Mouse (Mus musculus) hindbrain, embryonic 14.5 days (tissue): Measurements from ENCODE around the gene Fam129a. TPM values are rescaled to one million over a fixed set of nuclear protein-coding genes. Genes with fewer than 3 reads are reported as not detected.

Experiments
- ATAC-seq: fragments of 200-750 bp; cut with Nextera tagmentation; 2 replicates; pipeline ENCODE4 v1.8.0; 2017; ENCODE audit warnings: moderate number of reproducible peaks, mild to moderate bottlenecking, moderate TSS enrichment, moderate library complexity; ENCODE audit not compliant: low FRiP score
- DNase-seq: peaks from one replicate; pipeline ENCODE4 v3.0.0-alpha.2; 2015; ENCODE audit warnings: low spot score
- H3K27ac ChIP-seq: fragments of 300-500 bp; sonication (generic); 2 replicates; pipeline ENCODE4 v1.5.1; 2014; ENCODE audit warnings: mild to moderate bottlenecking, moderate library complexity
- H3K27me3 ChIP-seq: fragments of 300-500 bp; sonication (generic); 2 replicates; pipeline ENCODE4 v1.6.1; 2014; ENCODE audit warnings: mild to moderate bottlenecking, low read length, mixed read lengths; ENCODE audit not compliant: control insufficient read depth, insufficient read depth
- H3K36me3 ChIP-seq: fragments of 300-500 bp; sonication (generic); replicated peaks from 2 replicates; pipeline ENCODE4 v1.6.1; 2014; ENCODE audit not compliant: control insufficient read depth, insufficient read depth
- H3K4me1 ChIP-seq: fragments of 300-500 bp; sonication (generic); replicated peaks from 2 replicates; pipeline ENCODE4 v1.6.1; 2014; ENCODE audit warnings: antibody characterized with exemption, low read length, mixed read lengths; ENCODE audit not compliant: control insufficient read depth, insufficient read depth
- H3K4me2 ChIP-seq: fragments of 300-500 bp; sonication (generic); replicated peaks from 2 replicates; pipeline ENCODE4 v1.6.1; 2014; ENCODE audit warnings: mild to moderate bottlenecking, moderate library complexity
- H3K4me3 ChIP-seq: fragments of 300-500 bp; sonication (generic); replicated peaks from 2 replicates; pipeline ENCODE4 v1.5.1; 2014; ENCODE audit warnings: mild to moderate bottlenecking, low read length
- H3K9ac ChIP-seq: fragments of 300-500 bp; sonication (generic); 2 replicates; pipeline ENCODE4 v1.6.1; 2014
- H3K9me3 ChIP-seq: fragments of 300-500 bp; sonication (generic); 2 replicates; pipeline ENCODE4 v1.6.1; 2016; ENCODE audit warnings: low read length; ENCODE audit not compliant: control insufficient read depth
- WGBS: fragments of 180-500 bp; shearing (Covaris S2); extraction: QIAGEN DNeasy Blood & Tissue Kit; methylation state at CpG from one replicate; pipeline ENCODE4 v1.1.7; 2014; 5-methylcytosine and 5-hydroxymethylcytosine counted together
- polyA plus RNA-seq: library from polyadenylated mRNA; unstranded; fragments of >200 nt; fragmentation: Nextera tagmentation; extraction: Ambion mirVana; gene quantifications from 2 replicates; pipeline ENCODE4 v1.2.1, GENCODE M21; 2014

The Fam129a gene
- polyA plus RNA-seq, 1 experiment from 2014 or later = 0.99 TPM

GRCm38 (mm10) chr1:151754028-151754489 is 183.1 kb downstream of the Fam129a start:
- peaks cover 14% of the 10 kb centered on the region for H3K4me1 ChIP-seq
- 84% methylated on average over 10 of the region's 10 CpGs for WGBS
- no peak overlapping the region for H3K9ac ChIP-seq
- DNase-seq (no peak), ATAC-seq (no peak)
- no peaks in the 10 kb centered on the region for H3K27me3 ChIP-seq
- no peaks in the 10 kb centered on the region for H3K36me3 ChIP-seq
- peak overlapping the region; percentile 53 for H3K4me2 ChIP-seq
- H3K4me3 ChIP-seq = peak overlapping the region; percentile 70
- no peaks in the 10 kb centered on the region for H3K9me3 ChIP-seq
- no peak overlapping the region for H3K27ac ChIP-seq

- Histone ChIP-seq H3K4me2 (peak within 1 kb of the TSS; percentile 89), H3K4me1 (peaks cover 14% of the 10 kb centered on the region), H3K36me3 (peaks cover 6% of the 10 kb centered on the region), H3K4me3 (peak within 1 kb of the TSS; percentile 70), H3K27ac (peak within 1 kb of the TSS; percentile 88), H3K27me3 (no peaks in the 10 kb centered on the region), H3K9ac (peak within 1 kb of the TSS; percentile 70), H3K9me3 (no peaks in the 10 kb centered on the region)
- DNase-seq (peak; percentile 95), ATAC-seq (peak; percentile 99)
- WGBS = under 1% methylated on average over 64 of the region's 64 CpGs
Measured at GRCm38 (mm10) chr1:151754881-151755659, 184.1 kb downstream of the Fam129a start, which contains the start of gene Edem3. Gene Edem3, plus strand, starts transcription at chr1:151755371.

GRCm38 (mm10) chr1:151755660-151756424 is 184.9 kb downstream of the Fam129a start:
- H3K36me3 ChIP-seq = peaks cover 11% of the 10 kb centered on the region
- ATAC-seq = no peak
- H3K9me3 ChIP-seq = no peaks in the 10 kb centered on the region
- H3K4me2 ChIP-seq = peak overlapping the region; percentile 89
- H3K4me1 ChIP-seq = peaks cover 14% of the 10 kb centered on the region
- peak overlapping the region; percentile 88 for H3K27ac ChIP-seq
- DNase-seq = no peak
- WGBS = 8% methylated on average over 34 of the region's 36 CpGs
- H3K9ac ChIP-seq = peak overlapping the region; percentile 70
- no peaks in the 10 kb centered on the region for H3K27me3 ChIP-seq
- peak overlapping the region; percentile 70 for H3K4me3 ChIP-seq

GRCm38 (mm10) chr1:151756425-151756728 is 185.4 kb downstream of the Fam129a start:
- WGBS = 45% methylated on average over 1 of the region's 1 CpGs
- Histone ChIP-seq H3K9ac (peak overlapping the region; percentile 70; the same call in 1 of the 2 replicates), H3K9me3 (no peaks in the 10 kb centered on the region), H3K27me3 (no peaks in the 10 kb centered on the region), H3K4me1 (peaks cover 14% of the 10 kb centered on the region), H3K4me2 (peak overlapping the region; percentile 89), H3K4me3 (peak overlapping the region; percentile 70), H3K27ac (no peak overlapping the region), H3K36me3 (peaks cover 16% of the 10 kb centered on the region)
- ATAC-seq = no peak
- DNase-seq = no peak

GRCm38 (mm10) chr1:151758301-151758700 is 187.3 kb downstream of the Fam129a start:
- peaks cover 14% of the 10 kb centered on the region for H3K4me1 ChIP-seq
- H3K9me3 ChIP-seq = no peaks in the 10 kb centered on the region
- H3K36me3 ChIP-seq = peaks cover 28% of the 10 kb centered on the region
- no peak overlapping the region for H3K4me3 ChIP-seq
- H3K27ac ChIP-seq = no peak overlapping the region
- H3K9ac ChIP-seq = no peak overlapping the region
- ATAC-seq (no peak), DNase-seq (no peak)
- no peak overlapping the region for H3K4me2 ChIP-seq
- WGBS = 89% methylated on average over 6 of the region's 6 CpGs
- no peaks in the 10 kb centered on the region for H3K27me3 ChIP-seq

GRCm38 (mm10) chr1:151758991-151759390 is 188.0 kb downstream of the Fam129a start:
- H3K9me3 ChIP-seq = no peaks in the 10 kb centered on the region
- no peak overlapping the region for H3K4me3 ChIP-seq
- ATAC-seq (no peak), DNase-seq (no peak)
- H3K36me3 ChIP-seq = peaks cover 35% of the 10 kb centered on the region
- WGBS = 82% methylated on average over 2 of the region's 2 CpGs
- no peaks in the 10 kb centered on the region for H3K27me3 ChIP-seq
- H3K4me1 ChIP-seq = peaks cover 14% of the 10 kb centered on the region
- H3K27ac ChIP-seq = no peak overlapping the region
- H3K4me2 ChIP-seq = no peak overlapping the region
- H3K9ac ChIP-seq = no peak overlapping the region

GRCm38 (mm10) chr1:151764236-151764635 is 193.2 kb downstream of the Fam129a start:
- Histone ChIP-seq H3K9me3 (no peaks in the 10 kb centered on the region), H3K4me3 (no peak overlapping the region), H3K27ac (no peak overlapping the region), H3K4me2 (no peak overlapping the region), H3K9ac (no peak overlapping the region), H3K27me3 (no peaks in the 10 kb centered on the region), H3K36me3 (peaks cover 36% of the 10 kb centered on the region), H3K4me1 (no peaks in the 10 kb centered on the region)
- 78% methylated on average over 3 of the region's 3 CpGs for WGBS
- DNase-seq = no peak
- no peak for ATAC-seq

- Histone ChIP-seq H3K27ac (no peak overlapping the region), H3K27me3 (no peaks in the 10 kb centered on the region), H3K9ac (no peak overlapping the region), H3K9me3 (no peaks in the 10 kb centered on the region), H3K4me1 (no peaks in the 10 kb centered on the region), H3K36me3 (peaks cover 29% of the 10 kb centered on the region), H3K4me2 (no peak overlapping the region), H3K4me3 (no peak overlapping the region)
- 84% methylated on average over 2 of the region's 2 CpGs for WGBS
- DNase-seq = no peak
- no peak for ATAC-seq
Measured at GRCm38 (mm10) chr1:151766166-151766565, 195.2 kb downstream of the Fam129a start.

- H3K4me1 ChIP-seq = no peaks in the 10 kb centered on the region
- H3K9ac ChIP-seq = no peak overlapping the region
- ATAC-seq (no peak), DNase-seq (no peak)
- no peaks in the 10 kb centered on the region for H3K9me3 ChIP-seq
- no peak overlapping the region for H3K4me3 ChIP-seq
- peaks cover 33% of the 10 kb centered on the region for H3K36me3 ChIP-seq
- WGBS = 63% methylated on average over 3 of the region's 3 CpGs
- H3K4me2 ChIP-seq = no peak overlapping the region
- no peak overlapping the region for H3K27ac ChIP-seq
- H3K27me3 ChIP-seq = no peaks in the 10 kb centered on the region
Measured at GRCm38 (mm10) chr1:151766976-151767654, 196.1 kb downstream of the Fam129a start.
